In the genomic region with DNA sequence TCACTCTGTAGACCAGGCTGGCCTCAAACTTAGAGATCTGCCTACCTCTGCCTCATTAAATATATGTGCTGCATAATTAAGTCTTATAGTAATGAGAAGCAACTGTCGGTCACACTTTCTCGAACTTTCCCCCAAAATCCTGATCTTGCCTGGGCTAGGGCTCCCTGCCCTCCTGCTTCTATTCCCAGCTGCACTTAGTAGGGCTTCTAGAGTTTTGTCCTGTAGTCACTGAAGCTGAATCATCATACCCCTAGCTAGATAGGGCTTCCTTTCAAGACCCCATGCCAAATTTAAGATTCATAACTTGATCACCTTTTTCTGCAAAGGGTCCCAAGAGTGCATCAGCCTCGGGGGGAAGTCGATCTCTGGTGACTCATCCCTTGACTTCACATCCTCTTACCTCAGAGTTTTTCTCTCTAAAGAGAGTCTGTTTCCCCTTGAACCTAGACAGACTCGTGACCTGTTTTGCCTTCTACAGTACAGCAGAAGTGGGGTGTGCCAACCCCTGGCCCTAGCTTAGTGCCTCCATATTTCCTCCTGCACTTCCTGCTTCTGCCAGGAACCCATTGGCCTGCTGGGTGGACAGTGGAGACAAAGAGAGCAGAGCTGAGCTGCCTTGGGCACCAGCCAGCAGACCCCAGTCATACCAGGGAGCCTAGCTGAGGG, we compare ENCODE assay signal across 16 mouse cellular contexts. TPM values are rescaled to one million over a fixed set of nuclear protein-coding genes. Genes with fewer than 3 reads are reported as not detected.
DNase-seq lines count a peak whose midpoint lies in the region; ATAC-seq and TF ChIP-seq lines count a peak whose summit lies in the region.
"Had no signal": no experiment of that assay in that cellular context is flagged by ENCODE, and none has a peak within 500 bp of the region (broad histone marks: within the 10 kb centered on the region; RNA-seq: fewer than 3 reads in every experiment).

No protein-coding gene starts in this region.

- H3K4me2 ChIP-seq in liver, embryonic 13.5 days: no peak overlapping the region
- no peak overlapping the region for H3K4me2 ChIP-seq in midbrain, embryonic 13.5 days (replicated peaks)
- H3K4me2 ChIP-seq: forebrain, embryonic 13.5 days; limb, embryonic 15.5 days; neural tube, embryonic 13.5 days had no signal

- TF ChIP-seq EP300 in MEL (IDR thresholded peaks at IDR 0.05; ENCODE audit: low read depth in 1 of 2, low read length in 2 of 2): no peak

- no peaks in the 10 kb centered on the region for H3K36me3 ChIP-seq in liver, embryonic 13.5 days
- H3K36me3 ChIP-seq in MEL (ENCODE audit: control insufficient read depth in 1 of 2, insufficient read depth in 2 of 2, low read length in 2 of 2) (peaks cover 0 to 2% of the 10 kb centered on the region in 2 experiments; a peak in 2 of 4 replicates), macrophage (ENCODE audit: inconsistent target) (no peaks in the 10 kb centered on the region)
- no peaks in the 10 kb centered on the region for H3K36me3 ChIP-seq in midbrain, embryonic 13.5 days
- H3K36me3 ChIP-seq: limb, embryonic 15.5 days; midbrain, embryonic 10.5 days; neural tube, embryonic 13.5 days had no signal

- no peak for TF ChIP-seq RAD21 in MEL (IDR thresholded peaks at IDR 0.05; ENCODE audit: low read depth, low read length)

- TF ChIP-seq CTCF in MEL (IDR thresholded peaks at IDR 0.05 in 2 of 3, conservative IDR thresholded peaks at IDR 0.05 in 1 of 3; ENCODE audit: control insufficient read depth in 1 of 3, insufficient read depth in 1 of 3, low read depth in 2 of 3, low read length in 3 of 3, poor library complexity in 1 of 3, severe bottlenecking in 1 of 3): no peak

- no peak for TF ChIP-seq POLR2A in MEL (IDR thresholded peaks at IDR 0.05; ENCODE audit: control insufficient read depth in 1 of 2, insufficient read depth in 1 of 2, low read depth in 1 of 2, low read length in 2 of 2, poor library complexity in 1 of 2)

- no peaks in the 10 kb centered on the region for H3K79me2 ChIP-seq in MEL (ENCODE audit: control insufficient read depth, insufficient read depth, low read length, poor library complexity)
- H3K79me2 ChIP-seq in macrophage (ENCODE audit: inconsistent target): peaks cover under 1% of the 10 kb centered on the region; the same call in 1 of the 2 replicates

- no peaks in the 10 kb centered on the region for H3K9me3 ChIP-seq in liver, embryonic 13.5 days (replicated peaks)
- H3K9me3 ChIP-seq in MEL (replicated peaks; ENCODE audit: insufficient read depth, low read length): no peaks in the 10 kb centered on the region
- H3K9me3 ChIP-seq in midbrain, embryonic 13.5 days: no peaks in the 10 kb centered on the region
- H3K9me3 ChIP-seq: forebrain, embryonic 13.5 days; limb, embryonic 15.5 days; midbrain, embryonic 10.5 days; neural tube, embryonic 13.5 days had no signal

- no peaks in the 10 kb centered on the region for H3K27me3 ChIP-seq in liver, embryonic 13.5 days
- H3K27me3 ChIP-seq in MEL (ENCODE audit: control insufficient read depth in 1 of 2, insufficient read depth in 2 of 2, low read length in 2 of 2): no peaks in the 10 kb centered on the region; a peak in 1 of 4 replicates
- no peaks in the 10 kb centered on the region for H3K27me3 ChIP-seq in midbrain, embryonic 13.5 days
- H3K27me3 ChIP-seq: forebrain, embryonic 13.5 days; limb, embryonic 15.5 days; neural tube, embryonic 13.5 days had no signal

- H3K4me3 ChIP-seq in liver, embryonic 13.5 days (replicated peaks): no peak overlapping the region
- H3K4me3 ChIP-seq in MEL (ENCODE audit: control insufficient read depth in 1 of 2, insufficient read depth in 1 of 2, low read depth in 2 of 2, low read length in 2 of 2) (no peak overlapping the region), macrophage (ENCODE audit: inconsistent target) (no peak overlapping the region)
- no peak overlapping the region for H3K4me3 ChIP-seq in midbrain, embryonic 13.5 days (replicated peaks)
- H3K4me3 ChIP-seq: forebrain, embryonic 13.5 days; limb, embryonic 15.5 days; midbrain, embryonic 10.5 days; neural tube, embryonic 13.5 days had no signal

- DNase-seq in liver, embryonic 13.5 days: no peak
- DNase-seq in liver (no peak), 416B (ENCODE audit: low read depth) (peak; percentile 78), MEL (ENCODE audit: low read depth, low spot score) (no peak)
- DNase-seq in urinary bladder, postnatal 25 days (ENCODE audit: low spot score): no peak
- no peak for DNase-seq in gastrocnemius, postnatal 10 days
- DNase-seq: adrenal gland, postnatal 25 days; gastrocnemius, postnatal 36 days; kidney, postnatal 14 days had no signal

- WGBS in liver, embryonic 13.5 days (ENCODE audit: insufficient replicate concordance): 42% methylated on average over 5 of the region's 5 CpGs
- 39% methylated on average over 5 of the region's 5 CpGs for WGBS in macrophage (ENCODE audit: missing documents)
- WGBS in midbrain, embryonic 13.5 days: 85% methylated on average over 5 of the region's 5 CpGs

- 0 out of 2 replicates have a peak overlapping the region, but pooled peaks have one; percentile 2 for H3K27ac ChIP-seq in liver, embryonic 13.5 days
- H3K27ac ChIP-seq in MEL (ENCODE audit: control insufficient read depth, low read depth, low read length): no peak overlapping the region
- peak overlapping the region; percentile 98 for H3K27ac ChIP-seq in macrophage
- no peak overlapping the region for H3K27ac ChIP-seq in midbrain, embryonic 13.5 days
- H3K27ac ChIP-seq: forebrain, embryonic 13.5 days; limb, embryonic 15.5 days; midbrain, embryonic 10.5 days; neural tube, embryonic 13.5 days had no signal

- no peaks in the 10 kb centered on the region for H3K4me1 ChIP-seq in liver, embryonic 13.5 days (replicated peaks)
- H3K4me1 ChIP-seq in MEL (ENCODE audit: control insufficient read depth in 1 of 2, insufficient read depth in 2 of 2, low read length in 2 of 2): peaks cover 0 to 12% of the 10 kb centered on the region in 2 experiments; a peak in 3 of 4 replicates
- H3K4me1 ChIP-seq in midbrain, embryonic 13.5 days (replicated peaks): no peaks in the 10 kb centered on the region
- H3K4me1 ChIP-seq: forebrain, embryonic 13.5 days; limb, embryonic 15.5 days; midbrain, embryonic 10.5 days; neural tube, embryonic 13.5 days had no signal

- no peak for ATAC-seq in liver, embryonic 13.5 days (ENCODE audit: low read depth)
- no peak for ATAC-seq in midbrain, embryonic 13.5 days
- ATAC-seq: forebrain, embryonic 13.5 days; hindbrain, embryonic 16.5 days had no signal

- no peak overlapping the region for H3K9ac ChIP-seq in liver, embryonic 13.5 days
- no peak overlapping the region for H3K9ac ChIP-seq in MEL (ENCODE audit: control insufficient read depth, low read depth, low read length, poor library complexity, severe bottlenecking)
- no peak overlapping the region for H3K9ac ChIP-seq in midbrain, embryonic 13.5 days (replicated peaks)
- H3K9ac ChIP-seq: forebrain, embryonic 13.5 days; limb, embryonic 15.5 days; neural tube, embryonic 13.5 days had no signal

RNA-seq across cellular contexts. Expression of a gene that starts 4.9 kb away (rescaled TPM):
- 0.97 TPM in 2 replicates for polyA plus RNA-seq in liver, embryonic 13.5 days (2015; fragmentation: Nextera tagmentation; extraction: Ambion mirVana)
- 0.12 and 0.26 TPM in 2 replicates for total RNA-seq in MEL (2012; rRNA removed)
- polyA plus RNA-seq in MEL (2012; ENCODE audit: insufficient read depth in 1 of 2, insufficient read length in 2 of 2, low read depth in 1 of 2, low replicate concordance in 2 of 2, missing spikeins in 1 of 2) (under 1 TPM in 1 of 2 experiments, not detected in 1; 0.46 TPM), macrophage (2018) (76.9 to 122 TPM (median 90.4 TPM) in 3 replicates)
- total RNA-seq in macrophage (2018; cell fraction: chromatin; rRNA removed): 100 to 1,000 TPM in 23 of 26 experiments, 10 to 100 TPM in 3; 48.1 to 568 (median 332) TPM
- 100 to 1,000 TPM in 6 of 26 experiments, 10 to 100 TPM in 20; 54.6 to 145 (median 88.2) TPM for total RNA-seq in macrophage (2018; cell fraction: cytosol; rRNA removed)
- total RNA-seq in macrophage (2018; cell fraction: nucleus; rRNA removed): 100 to 1,000 TPM in 24 of 26 experiments, 10 to 100 TPM in 2; 52.4 to 465 (median 283) TPM
- under 1 TPM in 1 of 2 experiments, not detected in 1; 0.34 TPM for total RNA-seq in gastrocnemius, postnatal 10 days (2021)
- polyA plus RNA-seq in midbrain, embryonic 13.5 days (2015; fragmentation: Nextera tagmentation; extraction: Ambion mirVana): 0.28 TPM in 1 of 2 replicates, not detected in the other
- total RNA-seq: gastrocnemius, postnatal 36 days had no signal
- polyA plus RNA-seq: forebrain, embryonic 13.5 days had no signal

RNA-seq across cellular contexts. Expression of a gene that starts 24.4 kb away (rescaled TPM):
- 59.8 and 69.9 TPM in 2 replicates for polyA plus RNA-seq in liver, embryonic 13.5 days (2015; fragmentation: Nextera tagmentation; extraction: Ambion mirVana)
- 124 and 127 TPM in 2 replicates for total RNA-seq in MEL (2012; rRNA removed)
- polyA plus RNA-seq in MEL (2012; ENCODE audit: insufficient read depth in 1 of 2, insufficient read length in 2 of 2, low read depth in 1 of 2, low replicate concordance in 2 of 2, missing spikeins in 1 of 2): 100 to 1,000 TPM in 1 of 2 experiments, not detected in 1; 112 TPM
- total RNA-seq in macrophage (2018; cell fraction: chromatin; rRNA removed): 100 to 1,000 TPM in 8 of 26 experiments, 10 to 100 TPM in 18; 30.3 to 205 (median 67.7) TPM
- total RNA-seq in macrophage (2018; cell fraction: cytosol; rRNA removed): 100 to 1,000 TPM; 153 to 311 (median 221) TPM
- total RNA-seq in macrophage (2018; cell fraction: nucleus; rRNA removed): 100 to 1,000 TPM in 15 of 26 experiments, 10 to 100 TPM in 11; 74.2 to 183 (median 104) TPM
- 158 to 302 TPM (median 169 TPM) in 3 replicates for polyA plus RNA-seq in macrophage (2018)
- 1 to 10 TPM; 6.5 to 8.3 TPM for total RNA-seq in gastrocnemius, postnatal 10 days (2021)
- 30.4 and 34.3 TPM in 2 replicates for polyA plus RNA-seq in midbrain, embryonic 13.5 days (2015; fragmentation: Nextera tagmentation; extraction: Ambion mirVana)

RNA-seq across cellular contexts. Expression of a gene that starts 47.5 kb away (rescaled TPM):
- polyA plus RNA-seq in liver, embryonic 13.5 days (2015; fragmentation: Nextera tagmentation; extraction: Ambion mirVana): 3.3 and 3.6 TPM in 2 replicates
- 17.2 and 20.6 TPM in 2 replicates for total RNA-seq in MEL (2012; rRNA removed)
- 10 to 100 TPM in 1 of 2 experiments, not detected in 1; 14.6 TPM for polyA plus RNA-seq in MEL (2012; ENCODE audit: insufficient read depth in 1 of 2, insufficient read length in 2 of 2, low read depth in 1 of 2, low replicate concordance in 2 of 2, missing spikeins in 1 of 2)
- total RNA-seq in macrophage (2018; cell fraction: chromatin; rRNA removed): 1 to 10 TPM in 3 of 26 experiments, under 1 TPM in 10, not detected in 13; 0.36 to 1.7 (median 0.81) TPM
- 1 to 10 TPM in 6 of 26 experiments, under 1 TPM in 20; 0.53 to 1.4 (median 0.88) TPM for total RNA-seq in macrophage (2018; cell fraction: cytosol; rRNA removed)
- total RNA-seq in macrophage (2018; cell fraction: nucleus; rRNA removed): 1 to 10 TPM in 4 of 26 experiments, under 1 TPM in 19, not detected in 3; 0.23 to 1.5 (median 0.68) TPM
- 0.43 to 1.1 TPM (median 0.64 TPM) in 3 replicates for polyA plus RNA-seq in macrophage (2018)
- total RNA-seq in gastrocnemius, postnatal 10 days (2021): under 1 TPM; 0.21 to 0.77 TPM
- 0.63 and 1.3 TPM in 2 replicates for polyA plus RNA-seq in midbrain, embryonic 13.5 days (2015; fragmentation: Nextera tagmentation; extraction: Ambion mirVana)

RNA-seq across cellular contexts. Expression of a gene that starts 48.6 kb away (rescaled TPM):
- polyA plus RNA-seq in liver, embryonic 13.5 days (2015; fragmentation: Nextera tagmentation; extraction: Ambion mirVana): 5.1 and 6.8 TPM in 2 replicates
- total RNA-seq in MEL (2012; rRNA removed): 23.4 and 24.8 TPM in 2 replicates
- 10 to 100 TPM in 1 of 2 experiments, not detected in 1; 21.9 TPM for polyA plus RNA-seq in MEL (2012; ENCODE audit: insufficient read depth in 1 of 2, insufficient read length in 2 of 2, low read depth in 1 of 2, low replicate concordance in 2 of 2, missing spikeins in 1 of 2)
- total RNA-seq in macrophage (2018; cell fraction: chromatin; rRNA removed): 100 to 1,000 TPM in 12 of 26 experiments, 10 to 100 TPM in 13, 1 to 10 TPM in 1; 7.7 to 184 (median 90.9) TPM
- total RNA-seq in macrophage (2018; cell fraction: cytosol; rRNA removed): 100 to 1,000 TPM in 22 of 26 experiments, 10 to 100 TPM in 4; 67.8 to 188 (median 142) TPM
- total RNA-seq in macrophage (2018; cell fraction: nucleus; rRNA removed): 100 to 1,000 TPM in 23 of 26 experiments, 10 to 100 TPM in 3; 16.8 to 258 (median 153) TPM
- polyA plus RNA-seq in macrophage (2018): 86.7 to 149 TPM (median 97.3 TPM) in 3 replicates
- total RNA-seq in gastrocnemius, postnatal 10 days (2021): 1 to 10 TPM; 3.9 to 6.4 TPM
- 10.3 and 10.7 TPM in 2 replicates for polyA plus RNA-seq in midbrain, embryonic 13.5 days (2015; fragmentation: Nextera tagmentation; extraction: Ambion mirVana)

RNA-seq across cellular contexts. Expression of a gene that starts 48.9 kb away (rescaled TPM):
- 11.9 and 13.3 TPM in 2 replicates for polyA plus RNA-seq in liver, embryonic 13.5 days (2015; fragmentation: Nextera tagmentation; extraction: Ambion mirVana)
- total RNA-seq in MEL (2012; rRNA removed): 80.2 and 92.4 TPM in 2 replicates
- 10 to 100 TPM in 1 of 2 experiments, not detected in 1; 46.1 TPM for polyA plus RNA-seq in MEL (2012; ENCODE audit: insufficient read depth in 1 of 2, insufficient read length in 2 of 2, low read depth in 1 of 2, low replicate concordance in 2 of 2, missing spikeins in 1 of 2)
- 100 to 1,000 TPM in 1 of 26 experiments, 10 to 100 TPM in 21, 1 to 10 TPM in 4; 2.6 to 108 (median 36.9) TPM for total RNA-seq in macrophage (2018; cell fraction: chromatin; rRNA removed)
- total RNA-seq in macrophage (2018; cell fraction: cytosol; rRNA removed): 100 to 1,000 TPM in 1 of 26 experiments, 10 to 100 TPM in 25; 28.0 to 101 (median 57.2) TPM
- 10 to 100 TPM in 25 of 26 experiments, 1 to 10 TPM in 1; 9.0 to 78.5 (median 40.6) TPM for total RNA-seq in macrophage (2018; cell fraction: nucleus; rRNA removed)
- 49.9 to 79.6 TPM (median 50.9 TPM) in 3 replicates for polyA plus RNA-seq in macrophage (2018)
- total RNA-seq in gastrocnemius, postnatal 10 days (2021): 10 to 100 TPM; 13.7 to 14.8 TPM
- polyA plus RNA-seq in midbrain, embryonic 13.5 days (2015; fragmentation: Nextera tagmentation; extraction: Ambion mirVana): 20.9 and 23.7 TPM in 2 replicates

Comparison
In these comparisons a context has a peak if more than half of its experiments do, and no peak if none do; other contexts are left out.
1. H3K27ac ChIP-seq: peak in liver, embryonic 13.5 days (single experiment) and macrophage (single experiment); none in MEL (single experiment) and midbrain, embryonic 13.5 days (single experiment).
2. RNA of a gene that starts 4.9 kb away (polyA plus RNA-seq): 76.9 to 122 TPM in macrophage; 0.97 TPM in liver, embryonic 13.5 days, 0.46 TPM in MEL and 0.28 TPM in midbrain, embryonic 13.5 days; every median in the first group is over 10 times any median in the second.